Mouse (Mus musculus) heart, embryonic 11.5 days (tissue): ENCODE measurements around the gene Sorcs2. TPM values are rescaled to one million over a fixed set of nuclear protein-coding genes. Genes with fewer than 3 reads are reported as not detected.

Experiments used
- ATAC-seq: fragments of 200-750 bp; cut with Nextera tagmentation; replicated peaks from 2 replicates; pipeline ENCODE4 v1.8.0; 2017; ENCODE audit warnings: moderate library complexity; ENCODE audit not compliant: insufficient number of reproducible peaks, low FRiP score, low TSS enrichment
- H3K27ac ChIP-seq: fragments of 300-500 bp; sonication (generic); 2 replicates; pipeline ENCODE4 v1.5.1; 2014; ENCODE audit warnings: mild to moderate bottlenecking, low read depth, low read length
- H3K27me3 ChIP-seq: fragments of 300-500 bp; sonication (generic); 2 replicates; pipeline ENCODE4 v1.6.1; 2014; ENCODE audit warnings: mild to moderate bottlenecking, low read length, mixed read lengths; ENCODE audit not compliant: control insufficient read depth, insufficient read depth
- H3K36me3 ChIP-seq: fragments of 300-500 bp; sonication (generic); 2 replicates; pipeline ENCODE4 v1.6.1; 2014; ENCODE audit warnings: mild to moderate bottlenecking, low read length, moderate library complexity, mixed read lengths; ENCODE audit not compliant: control insufficient read depth, insufficient read depth
- H3K4me1 ChIP-seq: fragments of 300-500 bp; sonication (generic); 2 replicates; pipeline ENCODE4 v1.6.1; 2014; ENCODE audit warnings: low read length; ENCODE audit not compliant: control insufficient read depth, insufficient read depth
- H3K4me2 ChIP-seq: fragments of 300-500 bp; sonication (generic); 2 replicates; pipeline ENCODE4 v1.6.1; 2014; ENCODE audit warnings: mild to moderate bottlenecking, moderate library complexity
- H3K4me3 ChIP-seq: fragments of 300-500 bp; sonication (generic); 2 replicates; pipeline ENCODE4 v1.5.1; 2014; ENCODE audit warnings: low read depth, low read length
- H3K9ac ChIP-seq: fragments of 300-500 bp; sonication (generic); 2 replicates; pipeline ENCODE4 v1.6.1; 2014; ENCODE audit warnings: mild to moderate bottlenecking, low read depth, low read length, moderate library complexity
- H3K9me3 ChIP-seq: fragments of 300-500 bp; sonication (generic); replicated peaks from 2 replicates; pipeline ENCODE4 v1.6.1; 2016; ENCODE audit warnings: low read length; ENCODE audit not compliant: control insufficient read depth
- WGBS: fragments of 180-500 bp; shearing (Covaris S2); extraction: QIAGEN DNeasy Blood & Tissue Kit; methylation state at CpG from one replicate; pipeline ENCODE4 v1.1.7; 2014; ENCODE audit not compliant: insufficient replicate concordance; 5-methylcytosine and 5-hydroxymethylcytosine counted together
- polyA plus RNA-seq: library from polyadenylated mRNA; unstranded; fragments of >200 nt; fragmentation: Nextera tagmentation; extraction: Ambion mirVana; gene quantifications from 2 replicates; pipeline ENCODE4 v1.2.1, GENCODE M21; 2014

Gene Sorcs2
- polyA plus RNA-seq, 1 experiment from 2014 or later: 7.3 TPM

DNA sequence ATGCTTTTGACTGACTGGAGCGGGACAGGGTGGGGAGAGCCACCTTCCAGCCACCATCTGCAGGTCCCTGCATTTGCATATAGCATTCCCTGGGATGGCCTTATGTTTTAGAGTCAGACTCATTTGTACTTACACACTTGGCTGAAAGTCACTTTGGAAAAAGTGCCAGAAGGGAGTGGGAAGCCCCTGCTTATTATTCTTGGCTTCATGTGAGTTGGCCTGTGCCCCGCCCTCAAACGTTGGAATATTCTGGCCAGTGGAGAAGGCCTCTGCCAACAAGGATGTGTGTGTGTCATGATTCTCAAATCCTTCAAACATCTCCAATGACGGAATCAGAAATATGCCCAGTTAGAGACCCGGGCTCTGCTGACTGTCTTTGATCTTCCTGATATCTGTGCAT, 416.6 kb downstream of the Sorcs2 start:
- H3K27ac ChIP-seq: no peak overlapping the region
- WGBS: 79% methylated on average over 5 of the region's 5 CpGs
- no peak overlapping the region for H3K9ac ChIP-seq
- no peak overlapping the region for H3K4me2 ChIP-seq
- no peaks in the 10 kb centered on the region for H3K9me3 ChIP-seq
- H3K27me3 ChIP-seq: no peaks in the 10 kb centered on the region
- no peak overlapping the region for H3K4me3 ChIP-seq
- H3K4me1 ChIP-seq: peaks cover 10% of the 10 kb centered on the region
- H3K36me3 ChIP-seq: peaks cover 30% of the 10 kb centered on the region
- ATAC-seq: no peak

DNA sequence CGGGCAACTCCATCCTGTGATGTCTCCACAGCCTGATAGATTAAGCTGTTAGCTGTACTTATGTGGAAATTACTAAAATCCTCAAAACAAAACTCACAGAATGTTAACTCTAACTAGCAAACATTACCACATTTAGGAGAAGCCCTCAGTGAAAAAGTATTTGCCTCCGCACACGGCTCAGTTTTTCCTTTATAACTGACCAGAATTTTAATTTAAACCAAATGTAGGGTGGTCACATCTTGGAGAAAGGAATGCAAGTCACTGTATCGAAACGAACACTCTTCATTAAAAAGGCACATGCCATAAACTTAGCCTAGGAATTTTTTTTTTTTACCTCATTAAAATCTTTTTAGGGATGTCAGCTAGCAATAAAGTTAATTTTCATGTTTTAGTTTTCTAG, 417.4 kb downstream of the Sorcs2 start:
- no peak for ATAC-seq
- H3K27me3 ChIP-seq: no peaks in the 10 kb centered on the region
- no peak overlapping the region for H3K27ac ChIP-seq
- no peak overlapping the region for H3K4me2 ChIP-seq
- peaks cover 6% of the 10 kb centered on the region for H3K4me1 ChIP-seq
- H3K9me3 ChIP-seq: no peaks in the 10 kb centered on the region
- no peak overlapping the region for H3K9ac ChIP-seq
- peaks cover 33% of the 10 kb centered on the region for H3K36me3 ChIP-seq
- 88% methylated on average over 5 of the region's 5 CpGs for WGBS
- no peak overlapping the region for H3K4me3 ChIP-seq

DNA sequence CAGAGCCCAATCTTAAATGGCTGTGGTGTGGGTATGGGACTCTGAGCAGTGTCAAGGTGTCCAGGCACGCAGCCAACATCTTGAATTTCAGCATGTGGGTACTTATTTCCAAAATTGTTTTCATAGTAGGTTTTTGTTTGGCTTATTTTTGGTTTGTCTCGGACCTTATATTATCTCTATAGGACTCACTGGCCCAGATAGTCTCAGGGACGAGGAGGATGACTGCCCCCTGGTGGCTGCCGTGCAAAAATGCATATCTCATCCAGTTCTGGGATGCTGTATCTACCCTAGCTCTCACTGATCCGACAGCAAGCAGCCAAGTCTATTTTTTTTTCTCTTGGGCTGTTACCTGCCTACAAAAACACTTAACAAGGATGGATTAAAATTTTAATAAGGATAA, 422.3 kb downstream of the Sorcs2 start:
- Histone ChIP-seq H3K4me3 (no peak overlapping the region), H3K4me1 (peaks cover 19% of the 10 kb centered on the region), H3K9ac (no peak overlapping the region), H3K27ac (no peak overlapping the region), H3K9me3 (no peaks in the 10 kb centered on the region), H3K4me2 (no peak overlapping the region), H3K36me3 (peaks cover 26% of the 10 kb centered on the region), H3K27me3 (no peaks in the 10 kb centered on the region)
- no peak; the same call in 1 of the 2 replicates for ATAC-seq
- WGBS: 12% methylated on average over 5 of the region's 5 CpGs

DNA sequence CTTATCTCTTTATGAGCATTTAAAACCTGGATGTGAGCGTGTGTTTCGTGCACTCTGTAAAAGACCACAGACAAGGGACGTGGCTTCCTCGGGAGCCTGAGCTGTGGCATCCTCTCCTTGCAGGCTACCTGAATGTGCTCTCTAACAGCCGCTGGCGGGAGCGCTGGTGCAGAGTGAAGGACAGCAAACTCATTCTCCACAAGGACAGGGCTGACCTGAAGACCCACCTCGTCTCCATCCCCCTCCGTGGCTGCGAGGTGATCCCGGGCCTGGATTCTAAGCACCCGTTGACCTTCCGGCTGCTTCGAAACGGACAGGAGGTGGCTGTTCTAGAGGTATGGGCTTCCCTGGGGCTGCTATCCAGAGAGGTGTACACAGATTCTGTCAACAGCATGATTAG, 423.7 kb downstream of the Sorcs2 start:
- 64% methylated on average over 15 of the region's 15 CpGs for WGBS
- Histone ChIP-seq H3K27me3 (no peaks in the 10 kb centered on the region), H3K4me3 (no peak overlapping the region), H3K27ac (peak overlapping the region; percentile 25; the same call in 1 of the 2 replicates), H3K4me2 (peak overlapping the region; percentile 15; the same call in 1 of the 2 replicates), H3K4me1 (peaks cover 21% of the 10 kb centered on the region), H3K9me3 (no peaks in the 10 kb centered on the region), H3K36me3 (peaks cover 32% of the 10 kb centered on the region), H3K9ac (no peak overlapping the region; the same call in 1 of the 2 replicates)
- ATAC-seq: no peak

DNA sequence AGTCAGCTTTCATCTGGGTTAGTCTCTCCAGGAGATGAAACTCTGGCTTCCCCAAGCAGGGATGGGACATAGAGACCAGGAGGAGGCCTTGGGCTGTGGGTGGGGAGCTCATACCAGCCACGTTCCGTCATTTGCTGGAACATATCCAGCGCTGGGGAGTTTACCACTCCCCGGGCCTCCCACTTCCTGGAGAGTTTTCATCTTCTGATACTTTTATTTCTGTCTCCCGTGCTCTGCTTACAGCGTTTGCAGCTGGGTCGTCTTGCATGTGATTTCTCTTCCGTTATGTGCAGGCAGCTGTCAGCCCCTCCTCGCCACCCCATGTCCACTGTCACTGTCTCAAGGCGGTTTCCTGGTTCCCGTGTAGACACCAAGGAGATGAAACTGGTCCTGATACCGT, 424.1 kb downstream of the Sorcs2 start:
- peak overlapping the region; percentile 25; the same call in 1 of the 2 replicates for H3K27ac ChIP-seq
- peaks cover 21% of the 10 kb centered on the region for H3K4me1 ChIP-seq
- 48% methylated on average over 12 of the region's 12 CpGs for WGBS
- peak overlapping the region; percentile 15; the same call in 1 of the 2 replicates for H3K4me2 ChIP-seq
- no peak for ATAC-seq
- H3K27me3 ChIP-seq: no peaks in the 10 kb centered on the region
- no peaks in the 10 kb centered on the region for H3K9me3 ChIP-seq
- no peak overlapping the region; the same call in 1 of the 2 replicates for H3K9ac ChIP-seq
- H3K36me3 ChIP-seq: peaks cover 30% of the 10 kb centered on the region
- H3K4me3 ChIP-seq: no peak overlapping the region

DNA sequence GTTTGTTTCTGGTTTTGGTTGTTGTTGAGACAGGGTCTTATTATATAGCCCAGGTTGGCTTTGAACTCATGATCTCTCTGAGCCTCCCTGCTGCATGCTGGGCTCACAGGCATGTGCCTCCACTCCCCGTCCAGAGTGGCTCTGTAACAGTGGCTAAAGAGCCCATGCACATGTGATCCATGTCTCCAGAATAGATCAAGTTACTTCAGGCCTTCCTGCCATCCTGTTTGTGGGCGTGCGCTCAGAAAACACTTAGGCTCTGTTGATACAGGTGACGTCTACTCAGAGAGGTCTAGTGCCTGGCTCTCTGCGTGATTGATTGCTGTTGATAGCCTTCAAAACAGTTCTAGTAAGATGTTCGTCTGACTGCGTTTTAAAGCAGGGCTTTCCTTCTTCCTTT, 425.2 kb downstream of the Sorcs2 start:
- Histone ChIP-seq H3K4me2 (no peak overlapping the region), H3K9me3 (no peaks in the 10 kb centered on the region), H3K9ac (no peak overlapping the region), H3K36me3 (peaks cover 28% of the 10 kb centered on the region), H3K27me3 (no peaks in the 10 kb centered on the region), H3K4me1 (peaks cover 21% of the 10 kb centered on the region), H3K27ac (0 out of 2 replicates have a peak overlapping the region, but pooled peaks have one; percentile 12), H3K4me3 (no peak overlapping the region)
- WGBS: 49% methylated on average over 7 of the region's 7 CpGs
- ATAC-seq: no peak

DNA sequence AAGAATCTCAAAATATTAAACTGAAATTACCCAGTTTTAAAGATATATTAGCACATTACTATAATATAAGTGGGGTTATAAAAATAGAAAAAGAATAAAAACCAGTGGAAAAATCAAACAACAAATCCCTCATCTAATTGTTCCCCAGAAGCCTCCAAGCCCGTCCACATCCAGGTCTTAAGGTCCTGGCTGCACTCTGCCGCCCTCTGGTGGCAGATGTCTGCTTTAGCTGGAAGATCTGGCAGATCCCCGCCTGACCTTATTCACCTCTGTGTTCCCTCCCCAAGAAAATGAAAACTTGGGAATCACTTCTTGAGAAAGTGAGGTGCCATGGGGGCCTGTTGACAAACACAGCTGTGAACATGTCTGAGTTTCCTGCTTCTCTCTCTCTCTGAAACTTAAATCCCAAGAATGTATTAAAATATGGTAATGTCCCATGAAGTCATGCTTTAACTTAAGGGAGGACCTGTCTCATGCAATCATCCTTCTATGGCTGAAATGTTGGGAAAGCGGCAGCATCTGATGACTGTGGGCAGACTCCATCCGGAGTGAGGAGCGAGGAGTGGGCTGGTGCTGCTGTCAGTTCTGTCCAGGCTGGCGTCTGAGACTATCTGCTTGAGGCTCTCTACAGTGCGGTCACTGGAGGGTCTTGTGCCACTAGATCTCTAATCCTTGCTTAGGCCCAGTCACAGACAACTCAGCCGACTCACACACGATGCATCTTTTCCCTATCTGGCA, 425.9 kb downstream of the Sorcs2 start:
- H3K4me2 ChIP-seq: no peak overlapping the region
- no peaks in the 10 kb centered on the region for H3K9me3 ChIP-seq
- H3K27ac ChIP-seq: no peak overlapping the region
- H3K4me3 ChIP-seq: no peak overlapping the region
- 54% methylated on average over 10 of the region's 10 CpGs for WGBS
- H3K4me1 ChIP-seq: peaks cover 21% of the 10 kb centered on the region
- H3K27me3 ChIP-seq: no peaks in the 10 kb centered on the region
- H3K9ac ChIP-seq: no peak overlapping the region
- peaks cover 25% of the 10 kb centered on the region for H3K36me3 ChIP-seq
- no peak; the same call in 1 of the 2 replicates for ATAC-seq

DNA sequence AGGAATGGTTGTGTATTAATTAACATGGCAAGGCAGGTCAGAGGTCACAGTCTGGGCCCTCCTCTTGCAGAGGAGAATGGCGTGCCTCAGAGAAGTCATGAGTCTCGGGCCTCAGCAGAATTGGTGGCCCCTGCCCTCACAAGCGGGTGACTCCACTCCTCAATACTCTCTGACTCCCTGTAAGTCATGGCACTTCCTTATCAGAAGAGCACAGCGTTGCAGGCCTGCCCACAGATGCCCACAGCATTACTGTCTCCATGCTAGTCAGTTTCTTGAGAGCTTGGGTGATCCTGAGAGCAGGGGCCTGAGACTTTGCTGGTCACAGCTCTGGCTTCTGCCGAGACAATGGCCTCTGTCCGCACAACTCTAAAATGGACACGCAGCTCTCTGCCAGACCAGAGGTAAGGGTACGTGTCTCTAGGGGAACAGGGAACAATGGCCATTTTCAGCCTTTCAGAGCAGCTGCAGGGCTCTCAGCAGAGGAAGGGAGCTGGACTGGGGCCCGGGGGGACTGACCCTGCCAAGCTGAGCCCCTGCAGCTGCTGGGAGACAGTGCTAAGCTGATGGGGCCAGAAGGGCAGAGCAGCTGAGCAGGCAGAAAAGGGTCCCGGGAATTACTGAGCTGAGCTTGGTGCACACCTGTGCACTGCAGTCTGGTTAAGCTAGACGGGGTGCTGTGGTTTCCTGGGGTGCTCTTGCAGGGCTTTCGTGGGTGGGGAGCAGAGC, 427.4 kb downstream of the Sorcs2 start:
- Histone ChIP-seq H3K27ac (no peak overlapping the region), H3K9me3 (no peaks in the 10 kb centered on the region), H3K27me3 (no peaks in the 10 kb centered on the region), H3K4me1 (peaks cover 21% of the 10 kb centered on the region), H3K4me2 (no peak overlapping the region), H3K36me3 (peaks cover 22% of the 10 kb centered on the region; the same call in 1 of the 2 replicates), H3K4me3 (no peak overlapping the region), H3K9ac (no peak overlapping the region)
- WGBS: 63% methylated on average over 12 of the region's 12 CpGs
- no peak for ATAC-seq
